Mouse (Mus musculus) adrenal gland, adult (tissue): Measurements from ENCODE around the gene Pyy.

Source experiments
- DNase-seq, 2 experiments: peaks; one replicate each; pipeline ENCODE4 v3.0.0; 2022 to 2023; ENCODE audit warnings: low spot score in 1 of 2; ENCODE audit not compliant: inconsistent age in 2 of 2

Pyy gene

DNA sequence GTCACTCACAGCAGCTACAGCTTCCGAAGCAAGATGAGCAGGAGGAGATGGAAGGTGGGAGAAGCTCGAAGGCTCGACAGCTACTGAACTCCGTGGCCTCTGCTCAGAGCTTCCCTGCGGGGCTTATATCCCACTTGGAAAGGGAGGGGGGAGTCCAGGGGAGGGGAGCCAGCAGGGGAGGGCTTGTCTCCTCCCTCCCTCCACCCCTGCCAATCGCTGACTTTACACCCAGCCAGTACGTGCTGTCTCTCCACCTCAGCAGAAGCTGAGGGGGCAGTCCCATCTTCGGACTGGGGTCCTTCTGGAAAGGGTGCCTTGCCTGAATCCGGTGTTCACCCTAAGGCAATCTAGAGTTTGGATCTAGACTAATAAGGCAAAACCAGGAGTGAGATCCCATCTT lies at the start of gene Pyy:
Gene Pyy, minus strand, starts transcription at position 101 of the 400 bp plus-strand sequence.
- no peak for DNase-seq

- DNase-seq = no peak
Measured at GRCm38 (mm10) chr11:102156786-102157089, 49.1 kb upstream of the Pyy start.

DNA sequence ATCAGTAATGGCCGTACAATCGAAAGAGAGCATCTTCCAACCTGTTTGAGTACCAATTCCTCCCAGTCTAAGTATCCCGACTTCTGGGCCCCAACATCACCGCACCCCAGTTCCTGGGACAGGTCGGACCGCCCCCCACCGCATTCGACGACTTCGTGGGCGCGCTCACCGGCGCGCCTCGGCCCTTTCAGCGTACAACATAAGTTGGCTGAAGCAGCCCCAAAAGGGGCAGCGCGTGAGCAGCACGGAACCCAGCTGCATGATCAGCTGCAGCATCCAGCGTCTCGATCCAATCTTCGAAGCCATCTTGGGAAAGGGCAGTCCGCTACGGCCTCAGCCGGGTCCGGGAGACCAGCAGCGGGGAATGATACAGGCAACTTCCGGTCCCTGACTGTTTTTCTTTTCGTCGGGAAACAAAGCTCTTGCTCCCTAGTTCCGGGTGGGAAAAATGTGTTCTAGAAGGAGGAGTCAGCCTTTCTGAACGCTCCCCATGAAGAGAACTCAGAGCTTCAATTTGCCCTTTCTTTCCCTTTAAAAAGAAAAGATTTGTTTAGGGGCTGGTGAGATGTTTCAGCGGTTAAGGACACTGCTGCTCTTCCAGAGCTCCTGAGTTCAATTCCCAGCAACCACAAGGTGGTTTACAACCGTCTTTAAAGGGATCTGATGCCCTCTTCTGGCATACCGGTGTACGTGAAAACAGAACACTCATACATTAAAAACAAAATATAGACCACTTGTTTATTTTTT lies 48.6 kb upstream of the Pyy start, which contains the start of gene Tmem101:
Gene Tmem101, minus strand, starts transcription at position 366 of the 747 bp plus-strand sequence.
- peak; percentile 91 to 97 for DNase-seq

GRCm38 (mm10) chr11:102147213-102147989 lies 39.8 kb upstream of the Pyy start:
- DNase-seq = peak in 1 of 2 experiments; percentile 38

- no peak for DNase-seq
Measured at GRCm38 (mm10) chr11:102146531-102146930, 38.9 kb upstream of the Pyy start.

DNA sequence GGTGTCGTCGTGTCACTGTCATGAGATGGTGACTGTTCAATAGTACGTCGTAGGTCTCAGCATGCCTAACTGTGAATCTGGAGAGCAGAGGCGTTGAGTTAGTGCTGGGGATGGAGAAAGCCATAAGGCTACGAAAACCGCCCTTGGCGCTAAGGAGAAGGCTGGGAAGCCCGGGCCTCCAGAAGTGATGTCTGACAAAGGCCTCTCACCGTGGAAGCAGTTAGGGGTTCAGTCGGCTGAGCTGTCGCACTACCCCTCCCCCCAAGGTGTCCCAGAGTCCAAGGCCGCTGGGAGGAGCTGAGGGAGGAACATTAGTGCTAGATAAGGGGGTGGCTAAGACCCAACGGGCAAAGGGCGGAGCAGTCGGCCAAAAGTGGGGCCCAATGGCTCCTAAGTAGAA lies 38.4 kb upstream of the Pyy start:
- peak in 1 of 2 experiments; percentile 52 for DNase-seq

GRCm38 (mm10) chr11:102145471-102146001 lies 37.9 kb upstream of the Pyy start, which contains the start of gene Nags:
Gene Nags (plus strand): TSS chr11:102145513.
- DNase-seq = peak in 1 of 2 experiments; percentile 26

DNA sequence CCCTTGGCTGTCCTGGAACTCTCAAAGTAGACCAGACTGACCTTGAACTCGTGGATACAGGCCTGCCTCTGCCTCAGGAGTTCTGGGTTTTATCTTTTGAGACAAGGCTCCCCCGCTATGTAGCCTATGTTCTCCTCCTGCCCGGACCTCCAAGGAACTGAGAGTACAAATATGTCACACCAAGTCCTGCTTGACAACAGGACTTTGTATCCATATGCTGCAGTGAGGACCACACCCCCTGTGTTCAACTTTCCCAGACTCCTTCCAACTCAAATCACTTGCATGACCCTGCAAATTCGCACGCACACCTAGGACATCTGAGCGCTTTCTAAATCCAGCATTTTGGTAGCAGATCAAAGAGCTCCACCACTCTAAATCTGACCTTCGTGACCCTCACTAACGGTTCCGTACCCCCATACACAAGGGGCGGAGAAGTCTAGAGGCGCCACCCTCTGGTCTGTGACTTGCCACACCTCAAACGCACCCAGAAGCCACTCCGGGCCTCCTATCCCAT lies 37.4 kb upstream of the Pyy start:
- no peak for DNase-seq

DNA sequence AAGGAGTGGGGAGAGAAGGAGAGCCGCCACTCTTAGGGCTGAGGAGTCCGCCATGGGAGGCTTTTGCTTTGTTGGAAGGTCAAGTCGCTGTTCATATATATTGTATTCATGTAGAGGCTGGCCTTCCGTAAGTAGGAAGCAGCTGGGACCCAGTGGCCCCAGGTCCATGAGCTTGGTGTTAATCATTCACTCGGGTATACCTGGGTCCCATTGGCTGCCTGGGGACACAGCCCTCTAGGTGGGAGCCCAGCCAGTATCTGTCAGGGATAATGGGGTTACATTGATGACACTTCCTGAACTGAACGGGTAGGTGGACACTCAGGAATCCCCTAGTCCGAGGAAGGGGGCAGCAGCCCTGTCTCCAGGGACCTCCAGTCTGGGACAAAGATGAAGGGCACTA lies 34.7 kb upstream of the Pyy start:
- no peak for DNase-seq

GRCm38 (mm10) chr11:102140508-102140907 lies 32.9 kb upstream of the Pyy start:
- DNase-seq = peak; percentile 45 to 88

DNA sequence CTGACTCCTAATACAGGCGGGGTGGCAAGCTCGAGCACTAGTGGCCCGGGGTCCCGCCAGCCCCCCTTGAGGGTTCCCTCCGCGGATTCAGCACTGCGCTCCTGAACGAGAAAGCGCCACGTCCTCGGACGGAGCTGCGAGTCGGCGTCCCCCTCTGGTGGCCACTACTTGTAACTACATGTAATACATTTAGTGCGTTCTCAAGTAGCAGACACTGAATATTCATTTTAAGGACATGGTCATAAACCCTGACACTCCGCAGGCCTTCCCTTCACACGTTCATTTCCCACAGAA lies 30.8 kb upstream of the Pyy start:
- DNase-seq = peak; percentile 57 to 87

DNA sequence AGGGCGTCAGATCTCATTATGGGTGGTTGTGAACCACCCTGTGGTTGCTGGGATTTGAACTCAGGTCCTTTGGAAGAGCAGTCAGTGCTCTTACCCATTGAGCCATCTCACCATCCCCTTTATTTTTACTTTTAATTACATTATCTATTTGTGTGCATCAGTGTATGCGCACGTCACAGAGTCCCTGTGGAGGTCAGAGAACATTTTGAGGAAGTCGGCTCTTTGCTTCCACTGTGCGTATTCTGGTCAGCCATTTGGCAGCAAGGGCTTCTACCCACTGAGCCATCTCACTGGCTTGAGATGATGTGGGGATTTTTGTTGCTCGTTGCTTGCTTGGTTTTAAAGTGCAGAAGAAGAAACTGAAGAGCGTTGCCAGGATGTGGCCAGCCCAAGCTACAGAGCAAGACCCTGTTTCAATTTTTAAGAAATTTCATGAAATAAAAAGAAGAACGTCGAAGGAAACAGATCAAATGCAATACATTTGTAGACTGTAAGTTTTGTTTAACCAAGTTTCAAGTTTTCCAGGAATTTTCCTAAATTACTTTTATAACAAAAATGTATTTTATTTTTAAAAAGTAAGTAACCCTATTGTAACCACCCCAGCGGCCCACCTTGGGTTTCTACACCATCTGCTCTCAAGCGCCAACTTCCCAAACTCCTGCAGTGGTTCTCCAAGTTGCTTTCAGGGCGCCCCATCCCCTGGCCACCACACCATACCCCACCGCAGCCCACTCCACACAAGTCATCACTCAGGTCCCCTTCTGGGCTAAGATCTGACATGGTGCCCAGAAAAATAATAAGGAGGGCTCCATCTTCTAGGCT lies 30.2 kb upstream of the Pyy start:
- no peak for DNase-seq

DNA sequence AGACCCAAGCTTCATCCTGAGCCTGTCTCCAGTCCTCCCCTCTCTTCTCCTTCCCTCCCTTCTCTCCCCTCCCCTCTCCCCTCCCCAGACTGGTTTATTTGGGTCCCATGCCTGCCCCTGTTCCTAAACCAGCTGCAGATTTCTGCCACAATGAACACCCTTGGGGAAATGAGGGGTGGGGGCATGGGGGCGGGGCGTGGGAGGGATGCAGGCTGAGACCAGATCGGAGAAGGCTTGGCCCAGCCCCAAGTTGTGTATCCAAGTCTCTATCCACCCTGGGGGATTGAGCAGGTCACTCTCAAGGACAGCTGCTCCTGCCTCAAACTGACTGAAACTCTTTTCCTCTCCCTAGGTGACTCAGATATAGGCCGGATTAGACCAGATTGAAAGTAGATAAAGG lies 26.9 kb upstream of the Pyy start:
- no peak for DNase-seq

- DNase-seq = no peak
Measured at GRCm38 (mm10) chr11:102117386-102117785, 9.8 kb upstream of the Pyy start.

DNA sequence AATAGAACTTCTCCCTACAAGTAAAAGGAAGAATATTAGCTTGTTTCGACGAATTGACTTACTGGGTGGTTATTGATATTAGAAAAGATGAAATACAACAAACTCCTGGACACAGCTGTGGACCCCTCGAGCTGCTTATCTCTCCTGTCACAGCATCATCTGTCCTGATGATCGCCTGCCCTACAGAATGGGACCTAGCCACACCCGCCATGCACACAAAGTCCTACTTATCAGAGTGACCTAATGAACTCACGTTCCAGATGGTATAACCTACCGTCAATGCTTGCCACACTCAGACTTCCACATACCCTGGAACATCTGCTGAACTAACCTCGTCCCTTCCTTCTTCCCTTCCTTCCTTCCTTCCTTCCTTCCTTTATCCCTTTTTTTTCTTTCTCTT lies 8.6 kb upstream of the Pyy start:
- DNase-seq = no peak

GRCm38 (mm10) chr11:102111576-102111975 lies 3.9 kb upstream of the Pyy start:
- no peak for DNase-seq

- no peak for DNase-seq
Measured at GRCm38 (mm10) chr11:102106911-102107310, 721 bp downstream of the Pyy start.

DNA sequence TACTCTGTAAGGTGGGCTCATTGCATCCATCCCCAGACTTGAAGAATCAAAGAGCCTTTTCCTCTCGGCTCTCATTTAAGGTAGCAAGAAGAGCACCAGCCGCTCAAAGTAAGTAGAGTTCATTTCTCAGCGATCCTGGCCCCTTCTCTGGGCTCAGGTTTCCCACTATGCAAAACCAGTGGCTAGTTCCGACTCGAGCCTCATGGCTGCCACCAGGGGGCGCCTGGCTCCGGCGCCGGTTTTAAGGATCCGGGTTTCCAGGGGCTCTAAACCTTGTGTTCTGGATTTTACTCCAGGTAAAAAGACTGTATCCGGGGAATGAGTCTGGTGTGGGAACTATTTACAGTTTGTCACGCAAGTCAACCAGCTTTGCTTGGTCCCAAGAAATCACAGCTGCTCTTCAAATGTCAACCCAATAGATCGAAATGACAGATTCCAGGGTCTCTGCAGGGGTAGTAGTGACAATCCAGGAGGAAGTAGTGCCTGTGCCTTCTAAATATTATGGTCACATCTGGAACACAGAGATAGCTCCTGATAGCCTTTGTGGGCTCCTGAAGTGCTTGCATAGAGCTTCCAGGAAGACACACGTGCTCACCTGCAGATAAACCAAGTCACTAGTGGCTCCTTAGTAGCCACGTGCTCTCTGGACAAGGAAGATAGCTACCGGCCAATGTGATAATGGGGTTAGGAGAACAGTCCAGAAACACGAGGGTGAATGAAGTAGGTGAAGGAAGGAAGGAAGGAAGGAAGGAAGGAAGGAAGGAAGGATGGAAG lies 5.0 kb downstream of the Pyy start:
- peak; percentile 55 to 84 for DNase-seq

- DNase-seq = no peak
Measured at GRCm38 (mm10) chr11:102101219-102101618, 6.4 kb downstream of the Pyy start, which contains the start of gene Ppy. Gene Ppy (minus strand): TSS chr11:102101319.

- peak; percentile 79 to 86 for DNase-seq
Measured at GRCm38 (mm10) chr11:102096887-102097391, 10.7 kb downstream of the Pyy start.
